Mouse (Mus musculus) spleen, adult 12 weeks (tissue): ENCODE data around the gene Ufl1.
"Not testable (repeated sequence)": the region's sequence is repeated elsewhere in the genome, so short reads cannot be mapped to it uniquely, and the experiment has no call there.

Source experiments
- DNase-seq: peaks from one replicate; pipeline ENCODE4 v3.0.0; 2022; ENCODE audit warnings: low spot score

The Ufl1 gene

DNA sequence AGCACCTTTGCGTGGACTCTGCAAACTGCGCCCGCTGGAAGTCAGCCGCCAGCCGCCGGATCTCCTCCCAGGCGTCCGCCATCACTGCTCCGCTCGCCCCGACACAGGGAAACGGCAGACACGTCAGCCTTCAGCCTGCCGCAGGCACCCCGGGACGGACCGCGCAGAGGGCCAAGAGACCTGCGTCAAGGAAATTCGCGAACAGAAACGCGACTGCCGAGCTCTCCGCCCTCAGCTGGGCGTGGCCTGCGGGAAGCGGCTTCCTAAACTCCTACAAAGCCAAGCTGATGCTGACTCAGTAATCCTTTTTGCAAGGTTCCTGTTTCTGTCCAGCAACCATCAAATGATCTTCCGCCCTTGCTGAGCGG lies at the start of gene Ufl1:
TSS of gene Ufl1 (minus strand) at position 151 of the 368 bp plus-strand sequence.
- DNase-seq, result peak; percentile 82

GRCm38 (mm10) chr4:25325684-25326220 lies 44.1 kb upstream of the Ufl1 start:
- DNase-seq, result no peak

- DNase-seq, result no peak
Observed at GRCm38 (mm10) chr4:25322631-25323178, 41.1 kb upstream of the Ufl1 start.

DNA sequence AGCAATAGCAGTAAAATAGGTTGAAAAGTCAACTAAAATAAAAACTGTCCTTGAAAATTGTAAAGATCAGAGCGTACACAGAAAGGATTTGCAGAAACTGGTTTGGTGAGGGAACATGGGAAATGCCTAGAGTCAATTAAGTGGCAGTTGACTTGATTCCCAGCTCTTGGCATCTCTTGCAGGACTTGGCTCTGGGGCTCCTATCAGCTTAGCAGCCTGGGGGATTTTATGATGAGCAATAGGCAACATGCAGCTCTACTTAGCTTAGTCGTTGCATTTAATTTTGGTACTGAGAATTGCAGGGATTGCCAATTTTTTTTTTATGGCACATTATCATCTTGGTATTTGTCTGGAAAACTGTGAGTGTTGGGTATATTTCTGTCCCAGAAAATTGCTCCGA lies 32.1 kb upstream of the Ufl1 start:
- DNase-seq, result no peak

DNA sequence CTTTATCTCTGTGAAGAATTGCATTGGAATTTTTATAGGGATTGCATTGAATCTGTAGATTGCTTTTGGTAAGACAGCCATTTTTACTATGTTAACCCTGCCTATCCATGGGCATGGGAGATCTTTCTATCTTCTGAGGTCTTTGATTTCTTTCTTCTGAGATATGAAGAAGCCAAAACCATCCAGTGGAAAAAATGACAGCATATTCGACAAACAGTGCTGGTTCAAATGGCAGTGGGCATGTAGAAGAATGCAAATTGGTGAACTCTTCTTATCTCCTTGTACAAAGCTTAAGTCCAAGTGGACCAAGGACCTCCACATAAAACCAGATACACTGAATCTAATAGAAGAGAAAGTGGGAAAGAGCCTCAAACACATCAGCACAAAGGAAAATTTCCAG lies 3.4 kb upstream of the Ufl1 start:
- DNase-seq, result not testable (repeated sequence)

GRCm38 (mm10) chr4:25280938-25281670 lies 517 bp downstream of the Ufl1 start:
- no peak for DNase-seq

- no peak for DNase-seq
Observed at GRCm38 (mm10) chr4:25272861-25273627, 8.6 kb downstream of the Ufl1 start.

DNA sequence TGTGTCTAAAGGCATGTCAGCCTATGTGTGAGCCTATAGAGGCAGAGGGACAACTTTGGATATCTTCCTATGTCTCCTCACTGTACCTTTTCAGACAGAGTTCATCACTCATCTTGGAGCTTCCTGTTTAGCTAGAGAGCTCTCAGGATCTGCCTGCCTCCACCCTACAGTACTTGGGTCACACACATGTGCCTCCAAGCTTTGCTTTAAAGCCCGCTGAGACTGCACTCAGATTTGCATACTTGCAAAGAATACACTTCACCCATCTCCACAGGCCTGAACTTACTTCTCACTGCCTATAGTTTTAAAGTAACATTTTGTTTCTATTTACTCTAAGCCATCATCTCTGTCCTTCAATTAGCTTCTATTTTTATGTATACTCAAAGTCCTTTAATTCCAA lies 9.7 kb downstream of the Ufl1 start:
- no peak for DNase-seq

GRCm38 (mm10) chr4:25267144-25267543 lies 14.5 kb downstream of the Ufl1 start:
- no peak for DNase-seq

DNA sequence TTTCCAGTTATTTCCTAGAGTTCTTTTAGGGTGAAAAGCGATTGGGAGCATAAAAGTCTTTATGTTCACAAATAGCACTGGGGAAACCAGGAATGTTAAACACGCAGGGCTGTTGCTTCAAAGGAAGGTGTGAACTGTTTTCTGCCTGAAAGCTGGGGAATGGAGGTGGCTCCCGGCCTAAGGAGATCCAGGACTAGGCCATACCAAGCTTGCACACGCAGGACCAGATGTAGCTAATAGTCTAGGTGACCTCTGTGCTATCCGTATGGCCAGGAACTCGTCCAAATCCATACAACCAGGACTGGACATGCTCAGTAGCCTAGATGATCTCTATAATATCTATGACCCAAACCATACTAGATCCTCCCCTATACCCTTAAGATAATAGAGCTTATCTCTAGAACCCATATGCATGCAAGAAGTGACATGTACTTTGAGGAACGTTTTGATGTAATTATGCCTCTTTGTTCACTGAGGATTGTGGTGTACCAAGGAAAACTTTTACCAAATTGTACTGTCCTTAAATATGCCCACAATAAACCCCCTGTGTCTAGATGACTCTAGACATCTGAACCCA lies 23.7 kb downstream of the Ufl1 start:
- no peak for DNase-seq

DNA sequence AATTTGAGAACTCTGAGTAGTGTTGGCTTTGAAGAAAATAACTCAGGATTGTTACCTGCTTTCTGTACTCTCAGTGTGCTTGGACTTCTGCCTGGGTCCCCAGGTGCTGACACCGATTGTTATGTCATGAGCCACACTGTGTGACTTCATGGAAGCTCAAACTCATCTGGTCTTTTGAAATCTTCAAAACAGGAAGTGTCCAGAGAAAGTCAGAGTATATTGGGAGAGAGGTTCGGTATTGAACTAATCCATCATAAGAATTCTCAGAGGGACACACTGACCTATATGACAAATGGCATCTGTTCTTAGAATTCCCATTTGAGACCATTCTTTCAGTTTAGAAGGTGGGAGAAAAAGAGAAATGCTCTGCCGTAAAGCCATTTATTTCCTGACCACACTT lies 38.8 kb downstream of the Ufl1 start, which contains the start of gene Fhl5:
TSS of gene Fhl5 (minus strand) at position 101 of the 400 bp plus-strand sequence.
- DNase-seq, result no peak

- not testable (repeated sequence) for DNase-seq
Observed at GRCm38 (mm10) chr4:25235663-25236062, 46.0 kb downstream of the Ufl1 start.

- DNase-seq, result not testable (repeated sequence)
Observed at GRCm38 (mm10) chr4:25233767-25234166, 47.9 kb downstream of the Ufl1 start.

- no peak for DNase-seq
Observed at GRCm38 (mm10) chr4:25232546-25232945, 49.1 kb downstream of the Ufl1 start.

DNA sequence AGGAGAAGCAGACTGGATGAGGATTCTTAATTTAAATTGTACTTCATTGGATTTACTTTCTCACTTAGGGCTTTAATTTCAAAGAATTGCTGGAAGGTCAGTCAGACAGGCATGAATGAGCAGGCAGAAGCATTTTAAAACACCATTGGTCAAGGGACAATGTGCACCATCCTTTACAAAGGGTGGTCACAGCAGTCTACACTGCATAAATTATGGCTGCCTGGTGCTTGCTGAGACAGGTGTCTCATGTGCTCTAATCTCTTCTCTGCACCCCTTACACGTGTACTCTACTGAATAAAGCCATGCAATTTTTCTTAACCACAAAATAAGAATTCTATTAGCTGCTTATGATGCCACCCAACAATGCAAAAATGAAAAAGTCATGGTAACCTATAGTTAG lies 54.1 kb downstream of the Ufl1 start:
- no peak for DNase-seq

DNA sequence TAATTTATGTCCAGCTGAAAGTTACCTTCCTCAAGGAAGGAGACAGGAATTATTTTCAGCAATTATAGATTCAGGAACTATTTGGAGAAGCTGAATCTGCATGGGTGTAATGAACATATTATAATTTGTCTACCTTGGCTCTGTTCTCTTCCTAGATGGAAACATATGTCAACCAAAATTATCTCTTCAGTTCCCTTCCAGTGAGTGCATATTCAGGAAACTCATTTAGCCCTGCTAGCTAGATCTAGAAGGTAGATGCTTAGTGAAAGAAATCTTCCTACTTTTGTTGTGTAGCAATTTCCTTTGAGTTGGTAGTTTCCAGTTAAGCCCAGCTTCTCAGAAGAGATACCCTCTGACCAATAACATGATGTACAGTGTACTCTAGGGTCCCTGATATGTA lies 59.7 kb downstream of the Ufl1 start:
- DNase-seq, result no peak

GRCm38 (mm10) chr4:25213451-25213850 lies 68.2 kb downstream of the Ufl1 start:
- DNase-seq, result no peak

DNA sequence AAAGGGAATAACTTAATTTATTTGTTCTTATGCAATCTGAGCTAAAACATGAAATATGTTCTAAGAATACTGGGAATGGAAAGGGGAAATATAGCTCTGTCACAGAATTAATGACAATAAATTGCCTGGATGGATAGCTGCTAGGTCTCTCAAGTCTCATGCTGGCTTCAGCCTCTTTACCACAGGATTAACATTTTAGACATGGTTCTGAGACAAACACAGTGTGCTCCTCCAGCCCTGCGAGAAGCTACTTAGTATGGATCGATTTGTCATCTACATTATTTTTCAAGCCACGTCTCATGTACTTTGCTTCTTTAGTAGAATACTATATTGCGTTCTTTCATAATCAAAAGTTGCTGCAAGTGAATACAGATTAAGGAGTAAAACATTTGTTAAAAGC lies 75.5 kb downstream of the Ufl1 start:
- no peak for DNase-seq
